Mouse (Mus musculus) kidney, adult 2 months (tissue): Measurements from ENCODE around the gene Lonp1.

Source experiments
- CTCF ChIP-seq: fragments of 200-500 bp; conservative IDR thresholded peaks from 2 replicates; pipeline ENCODE4 v1.5.1; 2011; ENCODE audit warnings: low read depth, mild to moderate bottlenecking, control low read depth, low read length, moderate library complexity, mixed read lengths; ENCODE audit not compliant: insufficient read depth, insufficient read length
- POLR2A ChIP-seq: fragments of 200-500 bp; IDR thresholded peaks from one replicate; pipeline ENCODE4 v1.6.1; 2011; ENCODE audit warnings: low read depth, low read length, control low read depth

DNA sequence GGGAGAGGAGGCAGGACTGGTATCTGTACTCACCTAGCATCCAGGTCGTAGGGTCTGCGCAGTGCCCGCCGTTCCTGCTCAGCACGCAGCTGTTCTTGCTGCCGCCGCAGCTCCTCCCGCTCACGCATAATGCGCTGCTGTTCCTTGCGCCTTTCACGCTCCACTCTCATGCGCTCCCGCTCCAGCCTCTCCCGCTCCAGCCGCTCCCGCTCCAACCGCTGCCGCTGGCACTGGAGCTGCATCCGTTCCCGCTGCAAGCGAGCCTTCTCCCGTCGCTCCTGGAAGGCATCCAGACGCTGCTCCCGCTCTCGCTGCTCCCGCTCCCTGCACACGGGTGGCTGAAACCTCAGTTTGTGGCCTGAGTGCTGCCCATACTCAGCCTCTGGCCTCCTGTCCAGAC is 60.4 kb downstream of the Lonp1 start:
- TF ChIP-seq CTCF, result no peak
- no peak for TF ChIP-seq POLR2A
